Mouse (Mus musculus) neural tube, embryonic 13.5 days (tissue): Measurements from ENCODE around the gene Myoz1. TPM values are rescaled to one million over a fixed set of nuclear protein-coding genes. Genes with fewer than 3 reads are reported as not detected.

Experiments used
- ATAC-seq: fragments of 200-750 bp; cut with Nextera tagmentation; 2 replicates; pipeline ENCODE4 v1.8.0; 2017; ENCODE audit warnings: low read depth, mild to moderate bottlenecking, moderate TSS enrichment, moderate library complexity
- H3K27ac ChIP-seq: fragments of 300-500 bp; sonication (generic); replicated peaks from 2 replicates; pipeline ENCODE4 v1.5.1; 2015; ENCODE audit warnings: moderate library complexity, mild to moderate bottlenecking, inconsistent platforms
- H3K27me3 ChIP-seq: fragments of 300-500 bp; sonication (generic); 2 replicates; pipeline ENCODE4 v1.6.1; 2015; ENCODE audit warnings: mild to moderate bottlenecking, inconsistent platforms
- H3K36me3 ChIP-seq: fragments of 300-500 bp; sonication (generic); 2 replicates; pipeline ENCODE4 v1.6.1; 2015; ENCODE audit warnings: mild to moderate bottlenecking, inconsistent platforms
- H3K4me1 ChIP-seq: fragments of 300-500 bp; sonication (generic); replicated peaks from 2 replicates; pipeline ENCODE4 v1.6.1; 2015; ENCODE audit warnings: inconsistent platforms
- H3K4me2 ChIP-seq: fragments of 300-500 bp; sonication (generic); 2 replicates; pipeline ENCODE4 v1.6.1; 2015; ENCODE audit warnings: inconsistent platforms, mild to moderate bottlenecking, moderate library complexity
- H3K4me3 ChIP-seq: fragments of 300-500 bp; sonication (generic); 2 replicates; pipeline ENCODE4 v1.5.1; 2015; ENCODE audit warnings: mild to moderate bottlenecking, inconsistent platforms
- H3K9ac ChIP-seq: fragments of 300-500 bp; sonication (generic); 2 replicates; pipeline ENCODE4 v1.6.1; 2015; ENCODE audit warnings: moderate library complexity, mild to moderate bottlenecking, inconsistent platforms
- H3K9me3 ChIP-seq: fragments of 300-500 bp; sonication (generic); 2 replicates; pipeline ENCODE4 v1.6.1; 2016; ENCODE audit warnings: inconsistent platforms
- WGBS: fragments of 180-500 bp; shearing (Covaris S2); methylation state at CpG from one replicate; pipeline ENCODE4 v1.1.7; 2015; 5-methylcytosine and 5-hydroxymethylcytosine counted together
- polyA plus RNA-seq: library from polyadenylated mRNA; unstranded; fragments of >200 nt; fragmentation: Nextera tagmentation; extraction: Ambion mirVana; gene quantifications from 2 replicates; pipeline ENCODE4 v1.2.1, GENCODE M21; 2015

Myoz1 gene
- polyA plus RNA-seq, 1 experiment from 2014 or later, result not detected

- H3K4me1 ChIP-seq, result no peaks in the 10 kb centered on the region
- no peak overlapping the region for H3K9ac ChIP-seq
- no peaks in the 10 kb centered on the region for H3K36me3 ChIP-seq
- no peak for ATAC-seq
- H3K4me2 ChIP-seq, result no peak overlapping the region
- no peaks in the 10 kb centered on the region for H3K9me3 ChIP-seq
- H3K27ac ChIP-seq, result no peak overlapping the region
- H3K27me3 ChIP-seq, result no peaks in the 10 kb centered on the region
- H3K4me3 ChIP-seq, result no peak overlapping the region
- 85% methylated on average over 2 of the region's 2 CpGs for WGBS
Measured at GRCm38 (mm10) chr14:20626447-20626846, 29.9 kb downstream of the Myoz1 start.

GRCm38 (mm10) chr14:20622907-20623306 lies 33.4 kb downstream of the Myoz1 start:
- no peak for ATAC-seq
- H3K27ac ChIP-seq, result no peak overlapping the region

GRCm38 (mm10) chr14:20622412-20622811 lies 33.9 kb downstream of the Myoz1 start:
- no peaks in the 10 kb centered on the region for H3K36me3 ChIP-seq
- no peak for ATAC-seq
- H3K4me3 ChIP-seq, result no peak overlapping the region
- no peak overlapping the region for H3K9ac ChIP-seq
- no peaks in the 10 kb centered on the region for H3K27me3 ChIP-seq
- H3K9me3 ChIP-seq, result no peaks in the 10 kb centered on the region
- no peak overlapping the region for H3K4me2 ChIP-seq
- no peaks in the 10 kb centered on the region for H3K4me1 ChIP-seq
- WGBS, result 89% methylated on average over 2 of the region's 2 CpGs
- H3K27ac ChIP-seq, result no peak overlapping the region

More at GRCm38 (mm10) chr14:20622907-20623306, 33.4 kb downstream of the Myoz1 start:
- H3K4me1 ChIP-seq, result no peaks in the 10 kb centered on the region
- no peaks in the 10 kb centered on the region for H3K9me3 ChIP-seq
- H3K4me3 ChIP-seq, result no peak overlapping the region
- no peak overlapping the region for H3K9ac ChIP-seq
- H3K27me3 ChIP-seq, result no peaks in the 10 kb centered on the region
- WGBS, result 89% methylated on average over 3 of the region's 3 CpGs
- no peaks in the 10 kb centered on the region for H3K36me3 ChIP-seq
- no peak overlapping the region for H3K4me2 ChIP-seq

GRCm38 (mm10) chr14:20621903-20622302 lies 34.4 kb downstream of the Myoz1 start:
- Histone ChIP-seq H3K4me3 (no peak overlapping the region), H3K4me2 (no peak overlapping the region), H3K36me3 (no peaks in the 10 kb centered on the region), H3K9ac (no peak overlapping the region), H3K27me3 (no peaks in the 10 kb centered on the region), H3K9me3 (no peaks in the 10 kb centered on the region), H3K27ac (no peak overlapping the region), H3K4me1 (peaks cover 3% of the 10 kb centered on the region; the same call in 1 of the 2 replicates)
- ATAC-seq, result no peak
- WGBS, result 85% methylated on average over 2 of the region's 2 CpGs

- no peaks in the 10 kb centered on the region for H3K27me3 ChIP-seq
- H3K9ac ChIP-seq, result no peak overlapping the region
- peaks cover 9% of the 10 kb centered on the region; the same call in 1 of the 2 replicates for H3K4me1 ChIP-seq
- no peaks in the 10 kb centered on the region for H3K9me3 ChIP-seq
- H3K36me3 ChIP-seq, result no peaks in the 10 kb centered on the region
- ATAC-seq, result no peak
- H3K4me3 ChIP-seq, result no peak overlapping the region
- no peak overlapping the region for H3K27ac ChIP-seq
- no peak overlapping the region for H3K4me2 ChIP-seq
Measured at GRCm38 (mm10) chr14:20619131-20619530, 37.2 kb downstream of the Myoz1 start.

- Histone ChIP-seq H3K4me1 (peaks cover 9% of the 10 kb centered on the region; the same call in 1 of the 2 replicates), H3K27ac (no peak overlapping the region), H3K9me3 (no peaks in the 10 kb centered on the region), H3K36me3 (no peaks in the 10 kb centered on the region), H3K4me3 (no peak overlapping the region), H3K27me3 (no peaks in the 10 kb centered on the region), H3K9ac (no peak overlapping the region), H3K4me2 (no peak overlapping the region)
- 79% methylated on average over 5 of the region's 5 CpGs for WGBS
- ATAC-seq, result no peak
Measured at GRCm38 (mm10) chr14:20618211-20618610, 38.1 kb downstream of the Myoz1 start.

- H3K4me3 ChIP-seq, result no peak overlapping the region
- WGBS, result 19% methylated on average over 2 of the region's 2 CpGs
- peaks cover 9% of the 10 kb centered on the region; the same call in 1 of the 2 replicates for H3K4me1 ChIP-seq
- no peak overlapping the region for H3K9ac ChIP-seq
- no peaks in the 10 kb centered on the region for H3K9me3 ChIP-seq
- H3K27ac ChIP-seq, result no peak overlapping the region
- no peaks in the 10 kb centered on the region for H3K36me3 ChIP-seq
- H3K27me3 ChIP-seq, result no peaks in the 10 kb centered on the region
- H3K4me2 ChIP-seq, result no peak overlapping the region
- no peak for ATAC-seq
Measured at GRCm38 (mm10) chr14:20616421-20616820, 39.9 kb downstream of the Myoz1 start.

GRCm38 (mm10) chr14:20615075-20615474 lies 41.3 kb downstream of the Myoz1 start:
- H3K4me3 ChIP-seq, result no peak overlapping the region
- WGBS, result 99% methylated on average over 2 of the region's 2 CpGs
- no peaks in the 10 kb centered on the region for H3K27me3 ChIP-seq

GRCm38 (mm10) chr14:20612820-20613219 lies 43.5 kb downstream of the Myoz1 start:
- no peak overlapping the region for H3K4me2 ChIP-seq
- H3K27me3 ChIP-seq, result no peaks in the 10 kb centered on the region
- WGBS, result 96% methylated on average over 1 of the region's 1 CpGs
- no peak for ATAC-seq
- H3K9ac ChIP-seq, result no peak overlapping the region
- peaks cover 9% of the 10 kb centered on the region; the same call in 1 of the 2 replicates for H3K4me1 ChIP-seq
- no peak overlapping the region for H3K4me3 ChIP-seq
- H3K36me3 ChIP-seq, result no peaks in the 10 kb centered on the region
- H3K9me3 ChIP-seq, result no peaks in the 10 kb centered on the region; the same call in 1 of the 2 replicates
- no peak overlapping the region for H3K27ac ChIP-seq

More at GRCm38 (mm10) chr14:20615075-20615474, 41.3 kb downstream of the Myoz1 start:
- H3K4me1 ChIP-seq, result peaks cover 9% of the 10 kb centered on the region; the same call in 1 of the 2 replicates
- ATAC-seq, result no peak
- no peak overlapping the region for H3K27ac ChIP-seq
- H3K9ac ChIP-seq, result no peak overlapping the region
- H3K4me2 ChIP-seq, result no peak overlapping the region
- no peaks in the 10 kb centered on the region for H3K36me3 ChIP-seq
- no peaks in the 10 kb centered on the region; the same call in 1 of the 2 replicates for H3K9me3 ChIP-seq

GRCm38 (mm10) chr14:20610146-20610545 lies 46.2 kb downstream of the Myoz1 start:
- H3K4me2 ChIP-seq, result no peak overlapping the region
- H3K27ac ChIP-seq, result no peak overlapping the region
- H3K9me3 ChIP-seq, result no peaks in the 10 kb centered on the region; the same call in 1 of the 2 replicates
- no peaks in the 10 kb centered on the region for H3K4me1 ChIP-seq
- no peak for ATAC-seq
- WGBS, result 88% methylated on average over 4 of the region's 4 CpGs
- no peaks in the 10 kb centered on the region for H3K27me3 ChIP-seq
- peaks cover 15% of the 10 kb centered on the region for H3K36me3 ChIP-seq
- H3K9ac ChIP-seq, result no peak overlapping the region
- H3K4me3 ChIP-seq, result no peak overlapping the region

- 90% methylated on average over 3 of the region's 3 CpGs for WGBS
- H3K9me3 ChIP-seq, result no peaks in the 10 kb centered on the region; the same call in 1 of the 2 replicates
- H3K27ac ChIP-seq, result no peak overlapping the region
- no peak overlapping the region for H3K4me2 ChIP-seq
- no peak for ATAC-seq
- no peak overlapping the region for H3K4me3 ChIP-seq
- no peaks in the 10 kb centered on the region for H3K4me1 ChIP-seq
- peaks cover 15% of the 10 kb centered on the region for H3K36me3 ChIP-seq
- H3K9ac ChIP-seq, result no peak overlapping the region
- no peaks in the 10 kb centered on the region for H3K27me3 ChIP-seq
Measured at GRCm38 (mm10) chr14:20609519-20609918, 46.8 kb downstream of the Myoz1 start.

GRCm38 (mm10) chr14:20607396-20608126 lies 48.8 kb downstream of the Myoz1 start:
- H3K27me3 ChIP-seq, result no peaks in the 10 kb centered on the region
- H3K9me3 ChIP-seq, result no peaks in the 10 kb centered on the region; the same call in 1 of the 2 replicates
- H3K9ac ChIP-seq, result no peak overlapping the region
- H3K36me3 ChIP-seq, result peaks cover 18% of the 10 kb centered on the region
- ATAC-seq, result no peak
- H3K4me1 ChIP-seq, result no peaks in the 10 kb centered on the region
- 86% methylated on average over 9 of the region's 9 CpGs for WGBS
- no peak overlapping the region for H3K27ac ChIP-seq
- H3K4me2 ChIP-seq, result no peak overlapping the region
- no peak overlapping the region for H3K4me3 ChIP-seq
